Mouse (Mus musculus) hematopoietic stem cell, adult 5-6 weeks (primary cell): ENCODE measurements around the gene Ate1. TPM values are rescaled to one million over a fixed set of nuclear protein-coding genes. Genes with fewer than 3 reads are reported as not detected.
"Not testable (repeated sequence)": the region's sequence is repeated elsewhere in the genome, so short reads cannot be mapped to it uniquely, and the experiment has no call there.

Experiments
- ATAC-seq, 2 experiments: fragments of 125-278 bp in 1 of 2; replicated peaks in 1 of 2; 2 replicates each; pipeline ENCODE4 v1.8.0; 2016 to 2017; ENCODE audit warnings: inconsistent platforms in 2 of 2, mild to moderate bottlenecking in 2 of 2, moderate number of reproducible peaks in 2 of 2, low read depth in 1 of 2, moderate TSS enrichment in 1 of 2; ENCODE audit not compliant: low FRiP score in 2 of 2, poor library complexity in 2 of 2, severe bottlenecking in 2 of 2, insufficient read depth in 1 of 2, low TSS enrichment in 1 of 2
- total RNA-seq: library from RNA; stranded (forward); fragments of 172-1452, 232-1000 nt; gene quantifications from 2 replicates; pipeline ENCODE4 v1.2.3, GENCODE M21; 2017

Ate1 gene
- total RNA-seq, 1 experiment from 2014 or later: 57.8 TPM

GRCm38 (mm10) chr7:130455587-130456246, 64.5 kb downstream of the Ate1 start:
- no peak for ATAC-seq

GRCm38 (mm10) chr7:130454226-130454625, 65.9 kb downstream of the Ate1 start:
- ATAC-seq: no peak

GRCm38 (mm10) chr7:130435776-130436175, 84.4 kb downstream of the Ate1 start:
- ATAC-seq: no peak

GRCm38 (mm10) chr7:130432141-130432540, 88.0 kb downstream of the Ate1 start:
- ATAC-seq: no peak

- ATAC-seq: no peak
Observed at GRCm38 (mm10) chr7:130426586-130426985, 93.6 kb downstream of the Ate1 start.

GRCm38 (mm10) chr7:130425991-130426390, 94.2 kb downstream of the Ate1 start:
- no peak for ATAC-seq

GRCm38 (mm10) chr7:130419961-130420360, 100.2 kb downstream of the Ate1 start:
- no peak for ATAC-seq

- no peak for ATAC-seq
Observed at GRCm38 (mm10) chr7:130407622-130408021, 112.5 kb downstream of the Ate1 start.

GRCm38 (mm10) chr7:130403346-130403745, 116.8 kb downstream of the Ate1 start:
- ATAC-seq: no peak

GRCm38 (mm10) chr7:130394697-130395096, 125.5 kb downstream of the Ate1 start:
- ATAC-seq: no peak

GRCm38 (mm10) chr7:130390060-130390459, 130.1 kb downstream of the Ate1 start:
- not testable (repeated sequence) for ATAC-seq

GRCm38 (mm10) chr7:130386308-130386707, 133.9 kb downstream of the Ate1 start:
- ATAC-seq: no peak

GRCm38 (mm10) chr7:130385732-130386294, 134.4 kb downstream of the Ate1 start:
- ATAC-seq: no peak

GRCm38 (mm10) chr7:130382126-130382525, 138.0 kb downstream of the Ate1 start:
- ATAC-seq: no peak

GRCm38 (mm10) chr7:130381387-130381951, 138.7 kb downstream of the Ate1 start:
- ATAC-seq: no peak

- ATAC-seq: no peak
Observed at GRCm38 (mm10) chr7:130380769-130381355, 139.3 kb downstream of the Ate1 start.

GRCm38 (mm10) chr7:130380367-130380766, 139.8 kb downstream of the Ate1 start:
- ATAC-seq: no peak

- ATAC-seq: no peak
Observed at GRCm38 (mm10) chr7:130379886-130380285, 140.3 kb downstream of the Ate1 start.
